Mouse (Mus musculus) liver, embryonic 15.5 days (tissue): ENCODE results near the gene Tmem207. TPM values are rescaled to one million over a fixed set of nuclear protein-coding genes. Genes with fewer than 3 reads are reported as not detected.

Experiments
- ATAC-seq: fragments of 200-750 bp; cut with Nextera tagmentation; 2 replicates; pipeline ENCODE4 v1.8.0; 2017; ENCODE audit warnings: moderate number of reproducible peaks, mild to moderate bottlenecking, moderate library complexity; ENCODE audit not compliant: insufficient read depth
- H3K27ac ChIP-seq: fragments of 300-500 bp; sonication (generic); replicated peaks from 2 replicates; pipeline ENCODE4 v1.5.1; 2015; ENCODE audit warnings: mild to moderate bottlenecking, inconsistent platforms
- H3K27me3 ChIP-seq: fragments of 300-500 bp; sonication (generic); 2 replicates; pipeline ENCODE4 v1.6.1; 2015; ENCODE audit warnings: mild to moderate bottlenecking, inconsistent platforms
- H3K36me3 ChIP-seq: fragments of 300-500 bp; sonication (generic); replicated peaks from 2 replicates; pipeline ENCODE4 v1.6.1; 2015; ENCODE audit warnings: moderate library complexity, mild to moderate bottlenecking, inconsistent platforms
- H3K4me1 ChIP-seq: fragments of 300-500 bp; sonication (generic); replicated peaks from 2 replicates; pipeline ENCODE4 v1.6.1; 2015; ENCODE audit warnings: inconsistent platforms
- H3K4me2 ChIP-seq: fragments of 300-500 bp; sonication (generic); 2 replicates; pipeline ENCODE4 v1.6.1; 2015; ENCODE audit warnings: moderate library complexity, mild to moderate bottlenecking, inconsistent platforms
- H3K4me3 ChIP-seq: fragments of 300-500 bp; sonication (generic); replicated peaks from 2 replicates; pipeline ENCODE4 v1.5.1; 2015; ENCODE audit warnings: mild to moderate bottlenecking, inconsistent platforms
- H3K9ac ChIP-seq: fragments of 300-500 bp; sonication (generic); 2 replicates; pipeline ENCODE4 v1.6.1; 2015; ENCODE audit warnings: moderate library complexity, mild to moderate bottlenecking, inconsistent platforms
- H3K9me3 ChIP-seq: fragments of 300-500 bp; sonication (generic); replicated peaks from 2 replicates; pipeline ENCODE4 v1.6.1; 2016; ENCODE audit warnings: inconsistent platforms
- WGBS: fragments of 180-500 bp; shearing (Covaris S2); methylation state at CpG from one replicate; pipeline ENCODE4 v1.1.7; 2015; ENCODE audit warnings: mixed read lengths; ENCODE audit not compliant: insufficient replicate concordance; 5-methylcytosine and 5-hydroxymethylcytosine counted together
- polyA plus RNA-seq: library from polyadenylated mRNA; unstranded; fragments of >200 nt; fragmentation: Nextera tagmentation; extraction: Ambion mirVana; gene quantifications from 2 replicates; pipeline ENCODE4 v1.2.1, GENCODE M21; 2015

Tmem207 gene
- not detected in 2 replicates for polyA plus RNA-seq

DNA sequence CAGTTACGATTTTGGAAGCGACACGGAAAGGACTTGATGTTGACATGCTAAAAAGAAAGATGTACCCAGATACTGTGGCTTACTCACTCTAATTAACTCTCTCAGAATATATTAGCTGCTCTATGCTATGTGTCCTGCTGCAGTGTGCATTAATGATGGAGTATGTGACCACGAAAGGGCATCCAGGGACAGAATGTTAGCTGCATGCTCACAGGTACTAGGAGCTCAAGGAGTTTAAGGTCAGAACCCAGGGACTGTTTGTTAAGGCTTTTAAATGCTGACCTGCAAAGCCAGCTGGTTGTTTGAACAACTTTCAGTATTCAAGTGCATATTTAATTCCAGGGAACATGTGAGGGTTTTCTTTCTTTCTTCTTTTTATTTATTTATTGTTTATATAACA lies at the start of gene Tmem207:
TSS of gene Tmem207 (minus strand) at position 101 of the 400 bp plus-strand sequence.
- no peaks in the 10 kb centered on the region for H3K4me1 ChIP-seq
- H3K4me2 ChIP-seq = no peak within 1 kb of the TSS
- H3K9ac ChIP-seq = no peak within 1 kb of the TSS
- H3K27me3 ChIP-seq = no peaks in the 10 kb centered on the region
- no peak within 1 kb of the TSS for H3K4me3 ChIP-seq
- H3K9me3 ChIP-seq = no peaks in the 10 kb centered on the region
- ATAC-seq = no peak
- H3K36me3 ChIP-seq = no peaks in the 10 kb centered on the region
- no peak within 1 kb of the TSS for H3K27ac ChIP-seq
- WGBS = 74% methylated on average over 4 of the region's 4 CpGs

GRCm38 (mm10) chr16:26574173-26574572 lies 47.6 kb upstream of the Tmem207 start:
- Histone ChIP-seq H3K4me3 (no peak overlapping the region), H3K4me2 (no peak overlapping the region), H3K27me3 (no peaks in the 10 kb centered on the region), H3K4me1 (no peaks in the 10 kb centered on the region), H3K9me3 (no peaks in the 10 kb centered on the region), H3K36me3 (no peaks in the 10 kb centered on the region), H3K27ac (no peak overlapping the region), H3K9ac (no peak overlapping the region)
- no peak for ATAC-seq
- 69% methylated on average over 5 of the region's 5 CpGs for WGBS

DNA sequence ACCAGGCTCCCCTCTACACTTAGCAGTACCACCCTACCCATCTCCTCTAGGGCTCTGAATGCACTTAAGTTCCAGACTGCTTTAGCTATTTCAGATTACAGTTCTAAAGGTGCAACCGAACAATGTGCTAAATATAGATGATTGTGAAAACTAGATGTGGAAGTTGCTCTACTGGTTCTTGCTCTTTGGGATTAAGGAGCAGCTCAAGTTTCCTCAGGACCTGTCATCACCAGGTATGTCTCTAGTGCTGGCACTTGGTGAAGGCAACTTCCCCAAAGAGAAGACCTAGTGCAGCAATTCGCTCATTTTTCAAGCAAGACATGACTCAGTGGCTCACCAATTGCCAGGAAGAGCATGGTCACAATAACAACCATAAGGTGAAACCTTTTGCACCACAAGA lies 45.3 kb upstream of the Tmem207 start:
- H3K9ac ChIP-seq = no peak overlapping the region
- no peak overlapping the region for H3K4me3 ChIP-seq
- H3K27ac ChIP-seq = no peak overlapping the region
- WGBS = 50% methylated on average over 2 of the region's 2 CpGs
- no peaks in the 10 kb centered on the region for H3K27me3 ChIP-seq
- no peak for ATAC-seq
- H3K9me3 ChIP-seq = no peaks in the 10 kb centered on the region
- H3K4me2 ChIP-seq = no peak overlapping the region
- H3K4me1 ChIP-seq = no peaks in the 10 kb centered on the region
- no peaks in the 10 kb centered on the region for H3K36me3 ChIP-seq

DNA sequence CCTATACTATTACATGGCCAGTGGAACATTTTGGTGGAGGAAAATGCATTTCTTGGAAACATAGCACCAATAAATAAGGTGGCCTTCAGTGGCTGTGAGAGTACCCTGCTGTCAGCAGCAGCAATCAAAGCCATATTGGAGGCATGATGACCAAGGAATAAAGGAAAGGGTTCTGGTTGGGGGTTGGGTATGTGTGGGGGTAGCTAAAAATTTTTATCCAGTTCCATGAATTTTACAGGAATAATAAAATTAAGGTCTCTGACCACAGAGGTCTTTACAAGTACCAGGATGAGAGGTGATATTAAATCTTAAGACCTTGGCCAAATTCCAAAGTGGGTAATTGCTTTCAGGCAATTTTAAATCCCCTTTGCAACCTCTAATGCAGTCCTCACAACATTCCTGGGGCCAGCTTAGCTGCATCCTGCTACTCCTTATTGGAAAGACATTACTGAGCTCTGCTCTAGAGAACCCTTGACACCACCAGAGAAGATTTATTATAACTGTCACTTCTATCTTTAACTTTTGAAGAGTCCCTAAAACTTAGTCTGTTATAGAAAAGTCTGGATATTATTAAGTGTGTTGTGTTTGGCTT lies 42.9 kb upstream of the Tmem207 start:
- Histone ChIP-seq H3K4me2 (no peak overlapping the region), H3K9ac (no peak overlapping the region), H3K9me3 (no peaks in the 10 kb centered on the region), H3K27ac (no peak overlapping the region), H3K4me1 (no peaks in the 10 kb centered on the region), H3K4me3 (no peak overlapping the region), H3K27me3 (no peaks in the 10 kb centered on the region), H3K36me3 (no peaks in the 10 kb centered on the region)
- no peak for ATAC-seq

DNA sequence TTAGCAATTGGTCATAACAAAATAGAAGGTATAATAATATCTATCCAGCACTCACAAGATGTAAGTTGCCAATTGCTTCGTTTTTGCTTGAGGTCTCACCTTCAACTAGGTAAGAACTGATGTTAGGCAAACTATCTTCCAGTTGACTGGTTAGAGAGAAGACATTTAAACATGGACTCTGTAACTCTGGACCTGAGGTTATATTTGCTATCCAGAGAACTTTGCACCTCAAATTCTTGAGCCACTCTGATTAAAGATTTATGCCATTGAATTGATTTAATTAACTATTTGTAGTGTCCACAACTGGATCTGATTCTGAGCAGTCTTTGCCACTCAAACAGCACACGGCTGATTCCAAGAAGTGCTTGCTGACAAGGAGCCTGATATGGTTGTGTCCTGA lies 36.2 kb upstream of the Tmem207 start:
- WGBS = 50% methylated on average over 2 of the region's 2 CpGs
- no peak overlapping the region for H3K9ac ChIP-seq

DNA sequence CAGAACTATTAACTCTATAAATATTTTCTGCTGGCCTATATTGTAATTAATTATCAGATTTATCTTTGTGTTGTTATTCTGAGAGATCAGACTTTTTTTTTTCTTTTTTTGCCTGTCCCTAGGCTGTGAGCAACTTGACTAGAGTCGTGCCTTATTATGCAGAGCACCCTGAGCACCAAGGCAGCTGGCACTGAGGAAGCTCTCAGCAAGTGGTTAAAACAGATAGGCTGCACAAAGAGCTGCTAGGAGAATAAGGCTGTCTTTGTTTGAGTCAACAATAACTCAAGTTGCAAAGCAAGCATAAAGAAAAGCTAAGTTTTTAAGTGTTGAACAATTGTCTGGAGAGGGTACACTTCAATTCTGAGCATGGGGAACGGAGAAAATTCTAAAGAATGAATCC lies 35.2 kb upstream of the Tmem207 start:
- whole genome bisulfite sequencing = 38% methylated on average over 2 of the region's 2 CpGs
- H3K9ac ChIP-seq = no peak overlapping the region
- no peaks in the 10 kb centered on the region for H3K36me3 ChIP-seq
- H3K27me3 ChIP-seq = no peaks in the 10 kb centered on the region
- no peak overlapping the region for H3K27ac ChIP-seq
- no peaks in the 10 kb centered on the region for H3K4me1 ChIP-seq
- no peak overlapping the region for H3K4me2 ChIP-seq
- H3K9me3 ChIP-seq = no peaks in the 10 kb centered on the region
- H3K4me3 ChIP-seq = no peak overlapping the region
- ATAC-seq = no peak

More for the DNA sequence above, 36.2 kb upstream of the Tmem207 start:
- Histone ChIP-seq H3K36me3 (no peaks in the 10 kb centered on the region), H3K9me3 (no peaks in the 10 kb centered on the region), H3K4me2 (no peak overlapping the region), H3K27ac (no peak overlapping the region), H3K4me1 (no peaks in the 10 kb centered on the region), H3K27me3 (no peaks in the 10 kb centered on the region), H3K4me3 (no peak overlapping the region)
- no peak for ATAC-seq

- Histone ChIP-seq H3K4me1 (no peaks in the 10 kb centered on the region), H3K9me3 (no peaks in the 10 kb centered on the region), H3K9ac (no peak overlapping the region), H3K27me3 (no peaks in the 10 kb centered on the region), H3K4me2 (no peak overlapping the region), H3K27ac (no peak overlapping the region), H3K4me3 (no peak overlapping the region), H3K36me3 (no peaks in the 10 kb centered on the region)
- 42% methylated on average over 1 of the region's 1 CpGs for WGBS
- no peak for ATAC-seq
These were observed 32.2 kb upstream of the Tmem207 start for GRCm38 (mm10) chr16:26558797-26559196.

- ATAC-seq = no peak
- no peaks in the 10 kb centered on the region for H3K36me3 ChIP-seq
- no peak overlapping the region for H3K4me2 ChIP-seq
- no peaks in the 10 kb centered on the region for H3K4me1 ChIP-seq
- H3K27me3 ChIP-seq = no peaks in the 10 kb centered on the region
- H3K4me3 ChIP-seq = no peak overlapping the region
- WGBS = 30% methylated on average over 3 of the region's 3 CpGs
- no peak overlapping the region for H3K27ac ChIP-seq
- H3K9me3 ChIP-seq = no peaks in the 10 kb centered on the region
- H3K9ac ChIP-seq = no peak overlapping the region
These were observed 25.7 kb upstream of the Tmem207 start for GRCm38 (mm10) chr16:26552234-26552633.

DNA sequence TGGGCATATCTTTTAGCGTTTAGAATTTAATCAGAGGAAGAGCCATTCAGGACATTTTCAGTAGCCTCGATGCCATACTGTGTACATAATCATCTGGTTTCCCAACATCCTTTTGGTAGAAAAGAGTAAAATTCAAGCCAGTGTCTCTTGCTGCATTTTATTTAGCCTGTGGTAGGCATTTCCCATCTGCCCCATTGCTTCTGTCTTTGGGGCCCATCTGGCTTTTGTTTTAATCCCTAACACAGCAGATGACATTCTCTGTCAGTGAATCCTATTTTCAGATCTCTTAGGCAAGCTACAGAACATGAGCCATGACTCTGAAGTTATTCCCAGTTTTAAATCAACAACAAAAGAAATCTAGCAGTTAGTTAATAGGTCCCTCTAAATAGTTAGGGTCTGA lies 22.7 kb upstream of the Tmem207 start:
- Histone ChIP-seq H3K9me3 (no peaks in the 10 kb centered on the region), H3K36me3 (no peaks in the 10 kb centered on the region), H3K4me3 (no peak overlapping the region), H3K27ac (no peak overlapping the region), H3K4me2 (no peak overlapping the region), H3K27me3 (no peaks in the 10 kb centered on the region), H3K9ac (no peak overlapping the region), H3K4me1 (no peaks in the 10 kb centered on the region)
- no peak for ATAC-seq
- 64% methylated on average over 2 of the region's 2 CpGs for WGBS

DNA sequence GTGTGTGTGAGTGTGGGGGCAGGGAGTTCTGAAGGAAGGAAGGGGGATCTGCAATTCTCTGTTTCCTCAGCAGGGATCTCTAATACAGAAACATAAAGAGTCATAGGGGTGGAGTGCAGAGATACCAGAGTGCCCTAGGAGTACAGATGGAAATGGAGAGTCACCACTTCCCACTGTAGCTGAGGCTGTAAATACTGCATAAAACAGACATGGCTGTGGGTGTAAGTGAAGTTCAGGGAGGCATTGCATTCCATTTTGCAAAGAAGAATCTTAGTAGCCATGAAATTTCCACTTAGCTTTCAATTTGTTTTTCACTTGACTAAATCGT lies 20.3 kb upstream of the Tmem207 start:
- no peaks in the 10 kb centered on the region for H3K9me3 ChIP-seq
- H3K4me1 ChIP-seq = no peaks in the 10 kb centered on the region
- H3K4me2 ChIP-seq = no peak overlapping the region
- H3K4me3 ChIP-seq = no peak overlapping the region
- H3K9ac ChIP-seq = no peak overlapping the region
- no peaks in the 10 kb centered on the region for H3K36me3 ChIP-seq
- 67% methylated on average over 1 of the region's 1 CpGs for WGBS
- no peak overlapping the region for H3K27ac ChIP-seq
- no peaks in the 10 kb centered on the region for H3K27me3 ChIP-seq
- no peak for ATAC-seq

GRCm38 (mm10) chr16:26546170-26546878 lies 19.8 kb upstream of the Tmem207 start:
- H3K27me3 ChIP-seq = no peaks in the 10 kb centered on the region
- H3K4me2 ChIP-seq = no peak overlapping the region
- H3K9me3 ChIP-seq = no peaks in the 10 kb centered on the region
- no peak for ATAC-seq
- WGBS = 34% methylated on average over 7 of the region's 7 CpGs
- no peaks in the 10 kb centered on the region for H3K4me1 ChIP-seq
- no peak overlapping the region for H3K4me3 ChIP-seq
- H3K9ac ChIP-seq = no peak overlapping the region
- H3K36me3 ChIP-seq = no peaks in the 10 kb centered on the region
- H3K27ac ChIP-seq = no peak overlapping the region

- H3K36me3 ChIP-seq = no peaks in the 10 kb centered on the region
- H3K27ac ChIP-seq = no peak overlapping the region
- no peaks in the 10 kb centered on the region for H3K9me3 ChIP-seq
- H3K9ac ChIP-seq = no peak overlapping the region
- H3K27me3 ChIP-seq = no peaks in the 10 kb centered on the region
- no peak overlapping the region for H3K4me2 ChIP-seq
- WGBS = 80% methylated on average over 1 of the region's 1 CpGs
- no peaks in the 10 kb centered on the region for H3K4me1 ChIP-seq
- H3K4me3 ChIP-seq = no peak overlapping the region
- ATAC-seq = no peak
These were observed 5.7 kb upstream of the Tmem207 start for GRCm38 (mm10) chr16:26532287-26532686.
